Mouse (Mus musculus) hindbrain, embryonic 10.5 days (tissue): ENCODE results near the gene Rcbtb2. TPM values are rescaled to one million over a fixed set of nuclear protein-coding genes. Genes with fewer than 3 reads are reported as not detected.
A peak's percentile ranks its signal among the peaks of the same experiment; 100 is the strongest.

Experiments
- DNase-seq: peaks from one replicate; pipeline ENCODE4 v3.0.0-alpha.2; 2017; ENCODE audit warnings: low spot score
- H3K27ac ChIP-seq: fragments of 300-500 bp; sonication (generic); 2 replicates; pipeline ENCODE4 v1.5.1; 2016; ENCODE audit warnings: mild to moderate bottlenecking, moderate library complexity
- H3K27me3 ChIP-seq: fragments of 300-500 bp; sonication (generic); 2 replicates; pipeline ENCODE4 v1.6.1; 2016; ENCODE audit warnings: mild to moderate bottlenecking; ENCODE audit not compliant: poor library complexity, insufficient read depth, severe bottlenecking
- H3K36me3 ChIP-seq: fragments of 300-500 bp; sonication (generic); 2 replicates; pipeline ENCODE4 v1.6.1; 2016; ENCODE audit warnings: mild to moderate bottlenecking, moderate library complexity
- H3K4me1 ChIP-seq: fragments of 300-500 bp; sonication (generic); replicated peaks from 2 replicates; pipeline ENCODE4 v1.6.1; 2016; ENCODE audit warnings: mild to moderate bottlenecking
- H3K4me3 ChIP-seq: fragments of 300-500 bp; sonication (generic); 2 replicates; pipeline ENCODE4 v1.5.1; 2016; ENCODE audit warnings: mild to moderate bottlenecking, moderate library complexity
- H3K9me3 ChIP-seq: fragments of 300-500 bp; sonication (generic); 2 replicates; pipeline ENCODE4 v1.6.1; 2016; ENCODE audit warnings: mild to moderate bottlenecking, moderate library complexity
- WGBS: fragments of 180-500 bp; shearing (Covaris S2); methylation state at CpG from one replicate; pipeline ENCODE4 v1.1.7; 2016; 5-methylcytosine and 5-hydroxymethylcytosine counted together
- polyA plus RNA-seq: library from polyadenylated mRNA; unstranded; fragments of >200 nt; fragmentation: Nextera tagmentation; extraction: Ambion mirVana; gene quantifications from 2 replicates; pipeline ENCODE4 v1.2.1, GENCODE M21; 2016

Gene Rcbtb2
- polyA plus RNA-seq, 1 experiment from 2014 or later = 145 TPM

DNA sequence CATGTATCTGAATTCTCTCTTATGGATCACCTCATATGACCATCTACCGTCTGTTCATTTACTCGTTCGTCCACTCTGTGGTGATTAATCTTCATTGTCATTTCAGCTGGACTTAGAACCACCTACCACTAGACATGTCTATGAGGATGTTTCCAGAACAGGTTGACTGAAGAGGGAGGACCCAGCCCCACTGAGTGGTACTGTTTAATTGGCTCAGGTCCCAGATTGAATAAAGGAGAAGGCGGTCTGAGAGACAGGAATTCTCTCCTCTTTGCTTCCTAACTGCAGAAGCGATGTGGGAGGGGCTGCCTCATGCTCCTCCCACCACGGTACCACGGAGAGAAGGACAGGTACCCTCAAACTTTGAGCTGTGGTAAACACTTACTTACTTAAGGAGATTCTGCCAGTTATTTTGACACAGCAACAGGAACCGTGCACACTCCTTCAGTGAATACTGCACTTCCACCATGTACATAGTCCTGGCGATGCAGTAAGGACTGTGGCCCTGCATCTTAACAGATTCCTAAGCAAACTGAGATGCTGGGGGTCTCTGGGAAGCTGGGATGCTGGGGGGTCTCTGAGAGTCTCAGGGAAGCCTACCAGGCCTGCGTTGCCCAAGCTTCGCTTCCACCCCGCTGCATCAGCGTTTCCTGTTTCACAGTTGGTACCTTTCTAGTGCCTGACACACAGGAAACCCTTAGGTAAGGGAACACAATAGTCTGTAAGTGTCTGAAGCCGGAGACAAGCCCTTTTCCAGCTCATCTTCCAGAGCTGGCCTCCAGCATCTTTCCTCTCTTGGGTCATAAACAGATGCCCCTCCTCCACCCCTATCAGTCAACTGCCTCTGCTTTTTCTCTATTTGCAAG lies 4.1 kb upstream of the Rcbtb2 start:
- H3K4me1 ChIP-seq = peaks cover 15% of the 10 kb centered on the region
- DNase-seq = no peak
- WGBS = 80% methylated on average over 14 of the region's 14 CpGs

GRCm38 (mm10) chr14:73119459-73119858 lies 3.4 kb upstream of the Rcbtb2 start:
- Histone ChIP-seq H3K4me3 (no peak overlapping the region), H3K9me3 (no peaks in the 10 kb centered on the region), H3K4me1 (peaks cover 15% of the 10 kb centered on the region), H3K36me3 (no peaks in the 10 kb centered on the region), H3K27ac (no peak overlapping the region), H3K27me3 (no peaks in the 10 kb centered on the region)
- WGBS = 48% methylated on average over 6 of the region's 6 CpGs
- DNase-seq = no peak

More for the DNA sequence above, 4.1 kb upstream of the Rcbtb2 start:
- H3K9me3 ChIP-seq = no peaks in the 10 kb centered on the region
- no peak overlapping the region; the same call in 1 of the 2 replicates for H3K27ac ChIP-seq
- no peaks in the 10 kb centered on the region for H3K27me3 ChIP-seq
- H3K36me3 ChIP-seq = no peaks in the 10 kb centered on the region
- H3K4me3 ChIP-seq = no peak overlapping the region

GRCm38 (mm10) chr14:73119966-73120365 lies 2.9 kb upstream of the Rcbtb2 start:
- no peaks in the 10 kb centered on the region for H3K27me3 ChIP-seq
- peaks cover 15% of the 10 kb centered on the region for H3K4me1 ChIP-seq
- no peak overlapping the region for H3K4me3 ChIP-seq
- H3K9me3 ChIP-seq = no peaks in the 10 kb centered on the region
- 68% methylated on average over 2 of the region's 2 CpGs for WGBS
- no peaks in the 10 kb centered on the region for H3K36me3 ChIP-seq
- DNase-seq = no peak
- no peak overlapping the region for H3K27ac ChIP-seq

GRCm38 (mm10) chr14:73122211-73122922 lies 470 bp upstream of the Rcbtb2 start:
- WGBS = 75% methylated on average over 4 of the region's 4 CpGs
- no peaks in the 10 kb centered on the region for H3K36me3 ChIP-seq
- H3K27ac ChIP-seq = no peak overlapping the region
- no peaks in the 10 kb centered on the region for H3K9me3 ChIP-seq
- H3K27me3 ChIP-seq = no peaks in the 10 kb centered on the region
- no peak overlapping the region for H3K4me3 ChIP-seq
- H3K4me1 ChIP-seq = peaks cover 15% of the 10 kb centered on the region
- no peak for DNase-seq

GRCm38 (mm10) chr14:73123381-73123780 lies 544 bp downstream of the Rcbtb2 start:
- Histone ChIP-seq H3K27ac (no peak overlapping the region), H3K4me1 (peaks cover 15% of the 10 kb centered on the region), H3K36me3 (no peaks in the 10 kb centered on the region), H3K27me3 (no peaks in the 10 kb centered on the region), H3K4me3 (no peak overlapping the region), H3K9me3 (no peaks in the 10 kb centered on the region)
- DNase-seq = no peak
- WGBS = 93% methylated on average over 9 of the region's 9 CpGs

DNA sequence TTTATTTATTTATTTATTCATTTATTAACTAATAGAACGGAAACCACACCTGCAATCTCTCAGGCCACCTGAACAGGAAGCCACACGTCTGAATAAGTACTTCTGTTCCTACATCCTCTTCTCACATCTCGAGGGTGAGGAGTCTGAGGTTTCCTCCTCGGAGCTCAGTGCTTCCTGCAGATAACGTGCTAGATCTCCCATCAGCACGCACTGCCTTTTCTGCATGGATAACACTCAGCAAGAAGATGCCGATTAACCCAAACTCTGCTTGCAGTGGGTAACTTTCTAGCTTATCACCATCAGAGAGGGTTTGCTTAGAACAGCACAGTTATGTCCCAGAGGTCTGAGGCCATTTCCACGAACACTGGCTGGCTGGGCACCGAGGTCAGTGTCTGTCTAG lies 949 bp downstream of the Rcbtb2 start:
- WGBS = 78% methylated on average over 9 of the region's 9 CpGs
- Histone ChIP-seq H3K36me3 (no peaks in the 10 kb centered on the region), H3K27ac (no peak overlapping the region), H3K4me3 (no peak overlapping the region), H3K27me3 (no peaks in the 10 kb centered on the region), H3K4me1 (peaks cover 11% of the 10 kb centered on the region), H3K9me3 (no peaks in the 10 kb centered on the region)
- DNase-seq = no peak

DNA sequence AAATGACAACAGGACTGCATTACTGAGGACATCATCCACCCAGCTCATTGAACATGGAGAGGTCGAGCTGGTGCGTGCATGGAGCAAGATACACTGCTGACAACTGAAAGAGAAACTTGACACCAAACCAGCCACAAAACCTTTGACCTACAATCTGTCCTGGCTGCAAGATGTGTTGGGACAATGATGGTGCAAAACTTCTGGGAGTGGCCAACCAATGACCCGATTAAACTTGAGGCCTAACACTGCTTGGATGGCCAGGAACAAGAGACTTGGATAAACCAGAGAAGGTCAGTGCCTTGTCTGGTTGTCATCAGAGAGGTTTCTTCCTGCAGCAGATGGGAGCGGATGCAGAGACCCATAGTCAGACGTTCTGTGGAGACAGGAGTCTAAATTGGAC lies 7.7 kb downstream of the Rcbtb2 start:
- H3K4me3 ChIP-seq = no peak overlapping the region
- H3K27me3 ChIP-seq = no peaks in the 10 kb centered on the region
- H3K4me1 ChIP-seq = peaks cover 7% of the 10 kb centered on the region; the same call in 1 of the 2 replicates
- no peaks in the 10 kb centered on the region for H3K9me3 ChIP-seq
- no peaks in the 10 kb centered on the region for H3K36me3 ChIP-seq
- 64% methylated on average over 5 of the region's 5 CpGs for WGBS
- no peak overlapping the region for H3K27ac ChIP-seq
- no peak for DNase-seq

DNA sequence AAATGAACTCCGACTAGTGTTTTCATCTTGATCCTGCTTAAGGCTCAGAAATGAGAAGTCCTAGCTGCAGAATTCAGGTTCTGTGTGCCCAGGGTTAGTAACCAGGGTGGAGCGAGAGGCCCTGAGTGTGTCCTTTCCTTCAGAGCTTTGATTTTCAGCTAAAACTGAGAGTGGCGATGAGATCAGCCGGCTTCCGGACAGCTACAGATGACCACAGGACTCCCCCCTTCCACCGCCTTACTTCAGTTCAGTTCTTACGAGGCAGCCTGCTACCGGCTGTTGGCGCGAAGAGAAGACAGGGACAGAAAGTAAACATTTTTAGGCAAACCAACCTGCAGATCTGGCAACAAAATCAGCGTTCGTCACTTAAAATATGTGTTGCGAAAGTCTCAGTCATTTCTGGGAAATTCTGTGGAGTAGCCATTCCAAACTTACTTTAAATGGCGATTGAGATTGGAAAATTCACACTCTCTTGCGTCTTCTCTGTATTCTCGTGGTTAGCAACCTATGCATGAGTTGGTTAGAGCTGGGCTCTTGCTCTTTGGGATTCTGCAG lies 9.1 kb downstream of the Rcbtb2 start:
- WGBS = 91% methylated on average over 16 of the region's 16 CpGs
- no peak overlapping the region for H3K4me3 ChIP-seq
- H3K4me1 ChIP-seq = peaks cover 7% of the 10 kb centered on the region; the same call in 1 of the 2 replicates
- no peaks in the 10 kb centered on the region for H3K36me3 ChIP-seq
- no peak overlapping the region for H3K27ac ChIP-seq
- H3K9me3 ChIP-seq = no peaks in the 10 kb centered on the region
- DNase-seq = no peak
- H3K27me3 ChIP-seq = no peaks in the 10 kb centered on the region

- peaks cover 12% of the 10 kb centered on the region for H3K4me1 ChIP-seq
- DNase-seq = no peak
- no peaks in the 10 kb centered on the region for H3K36me3 ChIP-seq
- H3K27ac ChIP-seq = no peak overlapping the region
- H3K4me3 ChIP-seq = no peak overlapping the region
- H3K9me3 ChIP-seq = no peaks in the 10 kb centered on the region
- 75% methylated on average over 4 of the region's 4 CpGs for WGBS
- H3K27me3 ChIP-seq = no peaks in the 10 kb centered on the region
Observed at GRCm38 (mm10) chr14:73132731-73133130, 9.9 kb downstream of the Rcbtb2 start.

DNA sequence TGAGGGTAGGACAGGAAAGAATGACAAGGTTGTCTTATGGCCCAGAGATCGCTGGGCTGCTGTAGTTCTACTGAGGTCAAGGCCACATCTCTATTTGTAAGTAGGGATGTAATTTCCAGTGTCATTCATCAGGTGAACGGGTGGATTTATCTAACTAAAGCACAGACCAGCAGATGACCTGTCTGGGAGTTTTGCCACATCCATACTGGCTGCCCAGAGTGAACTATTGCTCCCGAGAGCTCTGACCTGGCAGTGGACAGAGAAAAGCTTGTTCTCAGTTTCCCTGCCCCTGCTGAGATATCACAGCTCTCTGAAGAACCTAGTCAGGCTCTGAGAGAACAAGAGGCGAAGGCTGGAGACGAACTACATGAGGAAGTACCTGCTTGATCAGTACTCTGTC lies 14.4 kb downstream of the Rcbtb2 start:
- Histone ChIP-seq H3K27ac (no peak overlapping the region), H3K4me3 (no peak overlapping the region), H3K36me3 (no peaks in the 10 kb centered on the region), H3K27me3 (no peaks in the 10 kb centered on the region), H3K4me1 (peaks cover 14% of the 10 kb centered on the region), H3K9me3 (no peaks in the 10 kb centered on the region)
- no peak for DNase-seq
- 78% methylated on average over 5 of the region's 5 CpGs for WGBS

DNA sequence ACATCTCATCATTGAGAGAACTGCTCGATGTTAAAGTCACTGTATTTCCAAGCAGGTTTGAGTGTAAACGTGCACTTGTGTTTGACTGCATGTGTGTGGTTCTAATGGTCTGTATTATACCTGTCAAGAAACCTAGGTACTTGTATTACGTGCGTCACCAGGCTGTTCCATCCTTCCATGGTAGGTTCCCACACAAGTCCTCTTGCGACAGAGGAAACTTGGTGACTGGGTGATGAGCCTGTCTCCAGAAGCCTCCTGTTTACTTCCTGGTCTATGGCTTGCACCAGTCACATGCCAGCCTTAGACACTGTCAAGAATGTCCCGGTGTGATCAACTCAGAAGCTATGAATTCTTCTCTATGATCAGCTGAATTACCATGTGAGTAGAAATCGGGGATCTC lies 15.6 kb downstream of the Rcbtb2 start:
- Histone ChIP-seq H3K36me3 (no peaks in the 10 kb centered on the region), H3K4me1 (peaks cover 26% of the 10 kb centered on the region), H3K4me3 (no peak overlapping the region), H3K27ac (no peak overlapping the region), H3K27me3 (no peaks in the 10 kb centered on the region), H3K9me3 (no peaks in the 10 kb centered on the region)
- DNase-seq = no peak
- WGBS = 92% methylated on average over 7 of the region's 7 CpGs

GRCm38 (mm10) chr14:73139866-73140265 lies 17.0 kb downstream of the Rcbtb2 start:
- Histone ChIP-seq H3K27ac (no peak overlapping the region), H3K27me3 (no peaks in the 10 kb centered on the region), H3K4me3 (no peak overlapping the region), H3K36me3 (peaks cover 2% of the 10 kb centered on the region; the same call in 1 of the 2 replicates), H3K9me3 (no peaks in the 10 kb centered on the region), H3K4me1 (peaks cover 40% of the 10 kb centered on the region)
- no peak for DNase-seq
- 74% methylated on average over 5 of the region's 5 CpGs for WGBS

DNA sequence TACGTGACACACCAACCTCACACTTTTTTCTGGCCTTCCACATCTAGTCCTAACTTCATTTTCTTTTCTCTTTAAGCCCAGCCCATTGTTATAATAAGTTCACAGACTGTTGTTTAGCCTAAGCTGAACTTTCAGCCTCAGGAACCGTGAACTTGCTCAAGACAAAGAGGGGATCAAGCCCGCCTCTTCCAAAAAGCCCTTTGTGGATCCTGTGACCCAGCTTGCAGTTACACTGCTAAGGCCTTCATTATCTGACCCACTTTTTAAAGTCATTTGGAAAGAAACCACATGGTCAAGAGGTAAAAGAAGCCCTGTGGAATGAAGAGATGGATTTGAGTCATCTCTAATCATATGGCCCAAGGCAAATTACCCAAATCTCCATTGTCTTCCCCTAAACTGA lies 19.0 kb downstream of the Rcbtb2 start:
- 61% methylated on average over 3 of the region's 3 CpGs for WGBS
- DNase-seq = no peak
- peaks cover 22% of the 10 kb centered on the region for H3K36me3 ChIP-seq
- H3K27ac ChIP-seq = peak overlapping the region; percentile 95
- H3K9me3 ChIP-seq = no peaks in the 10 kb centered on the region
- no peak overlapping the region for H3K4me3 ChIP-seq
- peaks cover 44% of the 10 kb centered on the region for H3K4me1 ChIP-seq
- no peaks in the 10 kb centered on the region for H3K27me3 ChIP-seq
